Mouse (Mus musculus) midbrain, embryonic 13.5 days (tissue): Measurements from ENCODE around the gene Spon2. TPM values are rescaled to one million over a fixed set of nuclear protein-coding genes. Genes with fewer than 3 reads are reported as not detected.

Source experiments
- ATAC-seq: fragments of 200-750 bp; cut with Nextera tagmentation; 2 replicates; pipeline ENCODE4 v1.8.0; 2017; ENCODE audit warnings: mild to moderate bottlenecking, moderate TSS enrichment, moderate library complexity
- H3K27ac ChIP-seq: fragments of 300-500 bp; sonication (generic); 2 replicates; pipeline ENCODE4 v1.5.1; 2015; ENCODE audit warnings: inconsistent platforms, mild to moderate bottlenecking, moderate library complexity
- H3K27me3 ChIP-seq: fragments of 300-500 bp; sonication (generic); 2 replicates; pipeline ENCODE4 v1.6.1; 2015; ENCODE audit warnings: mild to moderate bottlenecking, inconsistent platforms
- H3K36me3 ChIP-seq: fragments of 300-500 bp; sonication (generic); 2 replicates; pipeline ENCODE4 v1.6.1; 2015; ENCODE audit warnings: mild to moderate bottlenecking, inconsistent platforms
- H3K4me1 ChIP-seq: fragments of 300-500 bp; sonication (generic); replicated peaks from 2 replicates; pipeline ENCODE4 v1.6.1; 2015; ENCODE audit warnings: inconsistent platforms
- H3K4me2 ChIP-seq: fragments of 300-500 bp; sonication (generic); replicated peaks from 2 replicates; pipeline ENCODE4 v1.6.1; 2015; ENCODE audit warnings: moderate library complexity, mild to moderate bottlenecking, inconsistent platforms
- H3K4me3 ChIP-seq: fragments of 300-500 bp; sonication (generic); replicated peaks from 2 replicates; pipeline ENCODE4 v1.5.1; 2015; ENCODE audit warnings: mild to moderate bottlenecking, inconsistent platforms
- H3K9ac ChIP-seq: fragments of 300-500 bp; sonication (generic); replicated peaks from 2 replicates; pipeline ENCODE4 v1.6.1; 2015; ENCODE audit warnings: mild to moderate bottlenecking, inconsistent platforms
- H3K9me3 ChIP-seq: fragments of 300-500 bp; sonication (generic); 2 replicates; pipeline ENCODE4 v1.6.1; 2016; ENCODE audit warnings: mild to moderate bottlenecking, inconsistent platforms
- WGBS: fragments of 180-500 bp; shearing (Covaris S2); methylation state at CpG from one replicate; pipeline ENCODE4 v1.1.7; 2015; 5-methylcytosine and 5-hydroxymethylcytosine counted together
- polyA plus RNA-seq: library from polyadenylated mRNA; unstranded; fragments of >200 nt; fragmentation: Nextera tagmentation; extraction: Ambion mirVana; gene quantifications from 2 replicates; pipeline ENCODE4 v1.2.1, GENCODE M21; 2015

The Spon2 gene
- polyA plus RNA-seq = 1.1 and 1.9 TPM in 2 replicates

DNA sequence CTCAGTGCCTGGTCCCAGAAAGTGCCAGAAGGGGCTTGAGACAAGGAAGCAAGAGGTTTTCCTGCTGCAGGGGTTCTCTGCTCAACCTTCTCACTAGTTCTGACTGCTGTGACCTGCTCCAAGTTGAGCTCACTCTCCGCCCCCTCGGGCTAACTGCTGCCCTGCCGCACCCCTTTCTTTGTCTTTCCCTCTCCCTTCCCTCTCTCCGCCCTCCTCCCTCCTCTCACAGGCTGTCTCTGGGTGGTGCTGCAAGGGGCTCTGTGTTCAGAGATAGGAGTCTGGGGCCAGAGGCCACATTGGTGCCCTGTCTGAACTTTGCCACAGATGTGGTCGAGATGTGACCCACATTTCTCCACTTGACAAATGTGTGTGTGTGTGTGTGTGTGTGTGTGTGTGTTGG, at the start of gene Spon2:
Gene Spon2 (minus strand): TSS at position 375 of the 400 bp plus-strand sequence.
- WGBS = 18% methylated on average over 5 of the region's 5 CpGs
- no peak for ATAC-seq
- H3K27ac ChIP-seq = no peak within 1 kb of the TSS

DNA sequence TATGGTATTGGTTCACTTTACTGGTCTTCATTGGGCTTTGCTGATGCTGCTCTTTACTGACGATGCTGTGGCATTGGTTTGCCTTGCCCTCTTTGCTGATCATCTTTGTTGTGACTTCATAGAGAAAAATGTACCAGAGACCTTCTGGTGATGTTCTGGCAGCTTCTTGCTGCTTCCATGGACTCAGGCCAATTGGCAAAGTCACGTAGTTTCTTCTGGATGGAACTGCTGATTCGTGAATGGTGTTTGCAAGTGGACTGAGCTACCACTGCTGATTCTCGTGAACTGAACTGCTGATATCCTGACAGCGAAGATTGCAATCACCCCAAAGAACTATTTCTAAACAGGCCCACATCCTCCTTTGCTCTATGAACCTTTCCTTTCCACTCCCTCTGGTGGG, 36.2 kb upstream of the Spon2 start:
- Histone ChIP-seq H3K4me3 (no peak overlapping the region), H3K4me1 (no peaks in the 10 kb centered on the region), H3K27me3 (no peaks in the 10 kb centered on the region), H3K4me2 (no peak overlapping the region), H3K9me3 (no peaks in the 10 kb centered on the region), H3K27ac (no peak overlapping the region), H3K36me3 (peaks cover 100% of the 10 kb centered on the region), H3K9ac (no peak overlapping the region)
- WGBS = 95% methylated on average over 5 of the region's 5 CpGs
- ATAC-seq = no peak

More for the DNA sequence above, at the start of gene Spon2:
- Histone ChIP-seq H3K9ac (no peak within 1 kb of the TSS), H3K27me3 (no peaks in the 10 kb centered on the region), H3K4me1 (peaks cover 13% of the 10 kb centered on the region; the same call in 1 of the 2 replicates), H3K9me3 (no peaks in the 10 kb centered on the region), H3K36me3 (no peaks in the 10 kb centered on the region), H3K4me2 (no peak within 1 kb of the TSS), H3K4me3 (no peak within 1 kb of the TSS)

DNA sequence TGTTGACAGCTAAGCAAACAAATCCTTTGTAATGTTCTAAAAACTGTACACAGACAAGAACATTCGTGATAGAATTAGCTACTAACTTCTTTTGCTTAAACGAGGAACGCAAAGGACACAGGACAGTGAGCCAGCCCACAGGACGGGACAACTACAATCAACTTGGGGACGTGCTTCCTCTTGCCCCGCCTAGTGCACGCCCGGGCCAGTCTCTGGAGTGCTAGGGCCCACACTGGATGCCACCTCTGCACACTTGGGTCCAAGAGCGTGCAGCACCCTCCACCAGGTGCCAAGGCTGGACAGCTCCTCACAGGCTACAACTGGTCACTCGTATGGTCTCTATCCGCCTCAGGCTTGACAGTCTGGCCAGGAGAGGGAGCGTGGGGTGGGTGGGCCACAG, 29.9 kb upstream of the Spon2 start:
- Histone ChIP-seq H3K27ac (no peak overlapping the region), H3K36me3 (peaks cover 94% of the 10 kb centered on the region), H3K9me3 (no peaks in the 10 kb centered on the region), H3K4me1 (no peaks in the 10 kb centered on the region), H3K9ac (no peak overlapping the region), H3K4me3 (no peak overlapping the region), H3K4me2 (no peak overlapping the region), H3K27me3 (no peaks in the 10 kb centered on the region)
- ATAC-seq = no peak
- WGBS = 89% methylated on average over 12 of the region's 12 CpGs

DNA sequence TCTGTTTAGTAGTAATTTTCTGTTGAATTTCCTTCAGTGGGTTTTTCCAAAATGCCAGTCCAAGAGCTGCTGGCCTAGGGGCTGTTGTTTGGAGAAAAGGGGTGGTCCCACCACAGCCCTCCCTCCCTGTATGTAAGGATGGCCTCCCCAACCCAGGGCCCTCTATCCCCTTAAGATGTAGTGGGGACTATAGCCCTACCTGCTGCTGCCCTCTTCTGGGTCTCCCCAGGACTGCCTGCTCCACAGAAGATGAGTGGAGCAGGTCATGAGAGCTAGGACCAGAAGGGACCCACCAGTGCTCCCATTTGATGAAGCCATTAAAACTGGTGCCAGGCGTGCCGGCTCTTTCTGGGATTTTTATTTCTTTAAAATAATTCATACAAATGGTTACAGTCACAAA, 29.1 kb upstream of the Spon2 start:
- no peak for ATAC-seq
- Histone ChIP-seq H3K27me3 (no peaks in the 10 kb centered on the region), H3K9me3 (no peaks in the 10 kb centered on the region), H3K27ac (no peak overlapping the region), H3K4me1 (no peaks in the 10 kb centered on the region), H3K36me3 (peaks cover 94% of the 10 kb centered on the region), H3K9ac (no peak overlapping the region), H3K4me3 (no peak overlapping the region), H3K4me2 (no peak overlapping the region)
- 93% methylated on average over 2 of the region's 2 CpGs for WGBS

DNA sequence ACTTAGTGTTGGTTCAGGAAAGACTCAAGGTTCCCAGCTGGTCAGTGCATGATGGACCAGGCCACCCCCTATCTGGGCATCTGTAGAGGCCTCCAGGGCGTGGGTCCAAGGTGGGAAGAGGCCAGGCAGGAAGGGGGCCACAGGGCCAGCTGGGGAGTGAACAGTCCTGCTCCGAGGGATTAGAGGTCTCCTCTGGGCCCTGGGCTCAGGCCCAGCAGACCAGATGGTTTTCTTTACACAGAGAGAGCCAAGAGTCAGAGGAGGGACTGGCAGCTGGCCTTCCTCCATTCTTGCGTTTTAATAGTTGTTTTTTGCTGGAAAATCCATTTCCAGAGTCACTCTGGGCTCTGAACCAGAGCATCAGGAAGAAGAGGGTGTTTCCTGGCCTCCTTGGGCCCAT, 27.4 kb upstream of the Spon2 start:
- Histone ChIP-seq H3K27ac (peak overlapping the region; percentile 54), H3K9ac (no peak overlapping the region), H3K9me3 (no peaks in the 10 kb centered on the region), H3K36me3 (peaks cover 87% of the 10 kb centered on the region), H3K4me2 (no peak overlapping the region), H3K4me1 (no peaks in the 10 kb centered on the region), H3K4me3 (no peak overlapping the region), H3K27me3 (no peaks in the 10 kb centered on the region)
- 0 out of 2 replicates have a peak, but pooled peaks have one; percentile 24 for ATAC-seq
- WGBS = 85% methylated on average over 3 of the region's 3 CpGs

DNA sequence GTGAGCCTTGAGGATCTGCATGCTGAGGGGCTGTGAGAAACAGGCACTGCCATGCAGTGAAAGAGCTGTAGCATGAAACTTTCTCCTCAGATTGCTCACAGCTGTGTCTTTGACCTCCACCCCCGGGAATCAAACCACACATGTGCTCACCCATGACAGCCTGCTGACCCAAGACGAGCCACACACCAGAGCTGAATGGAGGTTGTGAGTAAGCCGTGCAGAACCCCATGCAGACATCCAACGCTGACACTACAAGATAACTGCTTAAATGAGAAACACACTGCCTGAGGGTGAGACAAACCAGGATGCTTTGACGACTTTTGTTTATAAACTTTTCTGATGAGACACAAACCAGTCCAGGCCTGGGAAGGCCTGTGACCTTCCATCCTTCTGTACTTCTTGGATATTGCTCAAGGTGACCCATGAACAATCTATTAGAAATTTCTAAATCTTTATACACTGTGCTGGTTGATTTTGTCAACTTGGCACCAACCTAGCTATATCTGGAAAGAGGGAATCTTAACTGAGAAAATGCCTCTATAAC, 26.2 kb upstream of the Spon2 start:
- 88% methylated on average over 5 of the region's 5 CpGs for WGBS
- Histone ChIP-seq H3K27me3 (no peaks in the 10 kb centered on the region), H3K9me3 (no peaks in the 10 kb centered on the region), H3K36me3 (peaks cover 74% of the 10 kb centered on the region), H3K9ac (no peak overlapping the region), H3K4me3 (no peak overlapping the region), H3K27ac (no peak overlapping the region), H3K4me1 (0 out of 2 replicates have a peak, but pooled peaks cover 4% of the 10 kb centered on the region), H3K4me2 (no peak overlapping the region)
- ATAC-seq = no peak

DNA sequence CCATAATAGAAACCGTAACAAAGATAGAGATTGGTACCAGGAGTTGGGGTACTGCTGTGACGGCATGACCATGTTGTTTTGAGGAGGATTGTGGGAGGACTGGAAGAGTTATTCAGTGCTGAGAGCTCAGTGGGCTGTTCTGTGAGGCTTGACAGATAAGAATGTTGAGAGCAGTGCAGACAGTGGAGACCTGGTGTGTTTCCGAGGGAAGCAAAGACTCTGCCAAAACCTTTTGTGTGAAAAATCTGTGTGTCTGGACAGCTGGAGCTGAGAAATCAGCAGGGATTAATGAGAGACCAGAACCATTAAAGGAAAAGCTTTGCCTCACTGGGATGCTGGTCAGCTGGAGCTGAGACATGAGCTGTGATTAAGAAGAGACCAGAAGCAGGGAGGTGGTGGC, 21.7 kb upstream of the Spon2 start:
- no peak overlapping the region for H3K4me3 ChIP-seq
- 0 out of 2 replicates have a peak, but pooled peaks cover 4% of the 10 kb centered on the region for H3K4me1 ChIP-seq
- no peak for ATAC-seq
- no peaks in the 10 kb centered on the region for H3K27me3 ChIP-seq
- H3K9ac ChIP-seq = no peak overlapping the region
- no peaks in the 10 kb centered on the region for H3K9me3 ChIP-seq
- H3K36me3 ChIP-seq = peaks cover 34% of the 10 kb centered on the region
- H3K4me2 ChIP-seq = no peak overlapping the region
- 42% methylated on average over 3 of the region's 3 CpGs for WGBS
- H3K27ac ChIP-seq = peak overlapping the region; percentile 30; the same call in 1 of the 2 replicates

DNA sequence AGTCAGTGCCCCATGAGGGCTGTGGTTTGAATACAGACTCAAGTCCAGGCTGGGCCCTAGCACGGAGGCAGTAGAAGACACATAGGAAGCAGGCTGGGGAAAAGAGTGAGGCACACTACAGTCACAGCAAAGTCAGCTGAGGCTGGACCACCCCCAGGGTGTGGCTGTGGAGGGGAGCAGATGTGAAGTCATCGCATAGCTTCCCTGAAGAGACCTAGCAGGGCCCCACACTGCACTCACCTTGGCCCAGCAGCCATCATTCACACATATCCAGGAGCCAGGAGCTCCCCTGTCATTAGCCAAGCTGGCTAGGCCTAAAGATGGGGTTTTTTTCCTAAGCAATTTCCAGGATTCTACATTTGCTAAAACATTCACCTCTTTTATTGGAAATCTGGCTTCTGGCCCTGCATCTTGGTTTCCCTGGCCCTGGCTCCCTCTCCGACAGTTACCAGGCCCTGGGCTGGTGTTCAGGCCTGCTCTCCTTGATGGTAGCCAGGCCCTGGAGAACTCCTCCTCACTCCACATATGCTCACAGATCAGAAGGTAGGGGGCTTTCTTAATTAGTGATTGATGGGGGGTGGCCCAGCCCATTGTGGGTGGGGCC, 21.0 kb upstream of the Spon2 start:
- peaks cover 27% of the 10 kb centered on the region for H3K36me3 ChIP-seq
- no peak overlapping the region for H3K4me2 ChIP-seq
- no peak for ATAC-seq
- H3K9me3 ChIP-seq = no peaks in the 10 kb centered on the region
- H3K9ac ChIP-seq = no peak overlapping the region
- H3K4me3 ChIP-seq = no peak overlapping the region
- no peak overlapping the region for H3K27ac ChIP-seq
- 0 out of 2 replicates have a peak, but pooled peaks cover 4% of the 10 kb centered on the region for H3K4me1 ChIP-seq
- WGBS = 81% methylated on average over 3 of the region's 3 CpGs
- H3K27me3 ChIP-seq = no peaks in the 10 kb centered on the region

DNA sequence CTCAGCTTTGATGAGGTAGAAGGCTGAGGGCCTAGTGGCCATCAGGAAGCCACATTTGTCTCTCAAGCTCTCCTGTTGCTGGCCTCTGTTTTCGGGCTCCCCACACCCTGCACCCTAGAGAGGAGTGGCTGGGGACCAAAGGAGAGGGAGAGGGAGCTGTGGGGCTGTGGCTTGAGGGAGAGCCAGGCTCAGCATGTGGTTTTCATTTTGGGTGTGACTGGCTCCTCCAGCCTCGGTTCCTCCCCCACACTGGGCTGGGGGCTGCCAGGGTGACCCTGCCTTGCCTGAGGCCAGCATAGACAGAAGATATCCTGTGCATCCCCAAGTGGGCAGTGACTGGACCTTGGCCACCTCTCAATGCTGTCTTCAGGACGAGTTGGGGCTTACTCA, 20.0 kb upstream of the Spon2 start:
- H3K9ac ChIP-seq = no peak overlapping the region
- H3K4me2 ChIP-seq = no peak overlapping the region
- H3K4me1 ChIP-seq = 0 out of 2 replicates have a peak, but pooled peaks cover 4% of the 10 kb centered on the region
- no peaks in the 10 kb centered on the region for H3K27me3 ChIP-seq
- WGBS = 71% methylated on average over 3 of the region's 3 CpGs
- H3K9me3 ChIP-seq = no peaks in the 10 kb centered on the region
- no peak overlapping the region for H3K27ac ChIP-seq
- peaks cover 18% of the 10 kb centered on the region for H3K36me3 ChIP-seq
- H3K4me3 ChIP-seq = no peak overlapping the region
- no peak for ATAC-seq

DNA sequence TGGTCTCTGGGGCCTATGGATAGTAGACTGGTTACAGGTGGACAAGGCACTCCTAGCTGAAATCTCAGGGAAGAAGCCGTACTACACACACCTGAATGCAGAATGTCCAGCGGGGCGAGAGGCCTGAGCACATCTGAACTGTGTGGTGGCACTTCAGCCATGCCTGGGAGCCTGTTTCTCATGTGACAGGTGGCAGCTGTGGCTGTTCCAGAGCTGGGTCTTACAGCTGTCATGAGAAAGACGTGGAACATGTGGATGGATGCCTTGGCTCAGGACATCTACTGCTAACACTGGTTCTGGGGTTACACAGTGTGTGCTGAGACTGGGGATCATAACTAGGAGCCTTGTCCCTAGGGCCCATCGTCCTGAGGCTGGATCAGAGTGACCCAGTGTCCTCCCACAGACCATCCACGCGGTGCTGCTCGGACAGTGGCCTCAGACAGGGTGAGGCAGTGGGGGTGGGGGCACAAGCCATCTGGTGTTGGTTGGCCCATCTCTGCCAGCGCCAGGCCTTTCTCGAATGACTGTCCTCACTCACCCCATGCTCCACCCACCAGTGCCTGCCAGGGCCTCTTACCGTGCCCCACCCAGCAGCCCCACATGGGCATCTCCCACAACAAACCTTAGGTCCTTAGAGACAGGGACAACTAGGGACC, 19.5 kb upstream of the Spon2 start:
- H3K4me2 ChIP-seq = no peak overlapping the region
- 0 out of 2 replicates have a peak, but pooled peaks cover 4% of the 10 kb centered on the region for H3K4me1 ChIP-seq
- H3K36me3 ChIP-seq = peaks cover 13% of the 10 kb centered on the region
- no peak for ATAC-seq
- H3K4me3 ChIP-seq = no peak overlapping the region
- no peaks in the 10 kb centered on the region for H3K9me3 ChIP-seq
- no peaks in the 10 kb centered on the region for H3K27me3 ChIP-seq
- WGBS = 87% methylated on average over 11 of the region's 11 CpGs
- no peak overlapping the region for H3K27ac ChIP-seq
- H3K9ac ChIP-seq = no peak overlapping the region

DNA sequence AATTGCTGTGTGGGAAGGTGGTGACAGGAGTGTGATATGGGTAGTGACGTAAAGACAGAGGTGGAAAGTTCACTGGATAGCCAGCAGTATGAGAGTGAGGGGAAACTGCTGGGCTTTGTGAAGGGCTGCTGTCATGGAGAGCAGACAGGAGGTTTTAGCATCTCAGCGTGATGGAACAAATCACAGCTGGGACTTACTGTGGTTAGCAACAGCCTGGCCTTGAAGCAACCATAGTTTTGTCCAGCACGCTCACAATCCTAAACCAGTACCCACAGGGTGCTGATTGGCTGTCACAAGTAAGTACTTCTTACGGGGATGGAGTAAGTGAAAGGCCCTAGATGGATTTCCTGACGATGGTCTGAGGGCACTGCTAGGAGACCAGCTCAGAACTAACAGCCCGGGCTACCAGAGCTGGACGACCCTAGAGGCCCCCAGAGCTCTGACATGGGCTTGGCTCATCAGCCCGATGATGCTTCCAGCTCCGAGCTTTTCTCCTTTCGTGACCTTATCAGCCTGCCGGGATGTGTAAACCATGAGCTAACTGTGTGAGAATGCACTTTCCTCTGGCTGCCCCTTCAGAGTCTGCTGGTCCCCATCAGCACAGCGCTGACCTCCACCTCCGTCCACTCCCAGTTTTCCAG, 16.3 kb upstream of the Spon2 start:
- Histone ChIP-seq H3K9ac (no peak overlapping the region), H3K27ac (no peak overlapping the region), H3K27me3 (no peaks in the 10 kb centered on the region), H3K4me2 (no peak overlapping the region), H3K4me1 (no peaks in the 10 kb centered on the region), H3K4me3 (no peak overlapping the region), H3K9me3 (no peaks in the 10 kb centered on the region), H3K36me3 (no peaks in the 10 kb centered on the region)
- ATAC-seq = no peak
- WGBS = 80% methylated on average over 13 of the region's 13 CpGs

DNA sequence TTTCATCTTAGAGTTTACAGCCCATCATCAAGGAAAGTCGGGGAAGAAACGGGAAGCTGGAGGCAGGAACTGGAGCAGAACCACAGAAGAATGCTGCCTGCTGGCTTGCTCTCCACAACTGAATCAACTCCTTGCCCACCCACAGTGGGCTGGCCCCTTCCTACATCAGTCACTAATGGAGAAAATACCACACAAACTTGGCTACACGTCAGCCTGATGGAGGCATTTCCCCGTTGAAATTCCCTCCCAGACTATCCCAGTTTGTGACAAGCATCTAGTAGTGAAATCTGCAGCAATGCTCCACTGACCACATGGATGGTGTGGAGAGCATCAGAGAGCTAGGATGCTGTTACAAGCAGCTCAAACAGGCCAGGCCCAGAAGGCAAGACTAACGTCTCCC, 14.5 kb upstream of the Spon2 start:
- H3K4me1 ChIP-seq = no peaks in the 10 kb centered on the region
- H3K27me3 ChIP-seq = no peaks in the 10 kb centered on the region
- no peak overlapping the region for H3K9ac ChIP-seq
- no peak overlapping the region for H3K4me2 ChIP-seq
- H3K27ac ChIP-seq = no peak overlapping the region
- WGBS = 90% methylated on average over 5 of the region's 5 CpGs
- no peaks in the 10 kb centered on the region for H3K9me3 ChIP-seq
- no peak for ATAC-seq
- H3K36me3 ChIP-seq = no peaks in the 10 kb centered on the region
- H3K4me3 ChIP-seq = no peak overlapping the region
